In genomic region chr8:103433532-103434105, GRCm38 (mm10) we compare ENCODE assay signal across 26 mouse cellular contexts.
DNase-seq lines count a peak whose midpoint lies in the region; ATAC-seq and TF ChIP-seq lines count a peak whose summit lies in the region.
"Had no signal": no experiment of that assay in that cellular context is flagged by ENCODE, and none has a peak within 500 bp of the region (broad histone marks: within the 10 kb centered on the region; RNA-seq: fewer than 3 reads in every experiment).

No protein-coding gene starts in this region.

- no peak overlapping the region for H3K4me2 ChIP-seq in lung, embryonic 14.5 days
- no peak overlapping the region for H3K4me2 ChIP-seq in embryonic facial prominence, embryonic 15.5 days (replicated peaks)
- H3K4me2 ChIP-seq in lung, postnatal 0 days (replicated peaks; ENCODE audit: low read depth, low read length): no peak overlapping the region
- H3K4me2 ChIP-seq in forebrain, postnatal 0 days (ENCODE audit: low read depth): no peak overlapping the region
- no peak overlapping the region for H3K4me2 ChIP-seq in midbrain, embryonic 13.5 days (replicated peaks)
- H3K4me2 ChIP-seq: heart, embryonic 15.5 days; hindbrain, embryonic 12.5 days; liver, embryonic 11.5 days; midbrain, embryonic 12.5 days had no signal

- H3K27ac ChIP-seq in lung, embryonic 14.5 days (ENCODE audit: low read depth): peak overlapping the region; percentile 75
- H3K27ac ChIP-seq in embryonic facial prominence, embryonic 15.5 days (replicated peaks): peak overlapping the region; percentile 12
- peak overlapping the region; percentile 68 for H3K27ac ChIP-seq in lung, postnatal 0 days (ENCODE audit: low read length)
- no peak overlapping the region for H3K27ac ChIP-seq in forebrain, postnatal 0 days (ENCODE audit: low read depth, low read length)
- H3K27ac ChIP-seq in midbrain, embryonic 13.5 days: no peak overlapping the region
- H3K27ac ChIP-seq: forebrain, embryonic 10.5 days; heart, embryonic 10.5 days; heart, embryonic 15.5 days; hindbrain, embryonic 12.5 days; midbrain, embryonic 12.5 days had no signal

- peak; percentile 64 for TF ChIP-seq EP300 in lung, postnatal 0 days (IDR thresholded peaks at IDR 0.05)

- no peaks in the 10 kb centered on the region for H3K9me3 ChIP-seq in lung, embryonic 14.5 days (ENCODE audit: low read depth, low read length)
- H3K9me3 ChIP-seq in embryonic facial prominence, embryonic 15.5 days (replicated peaks): no peaks in the 10 kb centered on the region
- H3K9me3 ChIP-seq in lung, postnatal 0 days (ENCODE audit: low read length): no peaks in the 10 kb centered on the region
- H3K9me3 ChIP-seq in forebrain, postnatal 0 days (ENCODE audit: low read length): no peaks in the 10 kb centered on the region
- no peaks in the 10 kb centered on the region for H3K9me3 ChIP-seq in midbrain, embryonic 13.5 days
- H3K9me3 ChIP-seq: forebrain, embryonic 10.5 days; heart, embryonic 10.5 days; heart, embryonic 15.5 days; hindbrain, embryonic 12.5 days; midbrain, embryonic 12.5 days had no signal

- peak; percentile 79 for DNase-seq in lung, embryonic 14.5 days
- no peak for DNase-seq in lung, adult 2 months
- DNase-seq in lung, postnatal 0 days (ENCODE audit: low spot score): peak; percentile 78
- DNase-seq in forebrain, postnatal 0 days: no peak
- no peak for DNase-seq in gastrocnemius, postnatal 25 days
- DNase-seq: adrenal gland, postnatal 25 days; cerebellum, adult 11-12 months; cerebellum, adult 9-11 months; embryo, embryonic 11 days; gastrocnemius, postnatal 10 days; heart, postnatal 36 days; kidney, adult 9 months; kidney, postnatal 10 days; layer of hippocampus, postnatal 36 days; thymus, postnatal 4 days had no signal

- 68% methylated on average over 6 of the region's 6 CpGs for WGBS in lung, embryonic 14.5 days
- 75% methylated on average over 6 of the region's 6 CpGs for WGBS in lung, adult 2 months
- 65% methylated on average over 6 of the region's 6 CpGs for WGBS in embryonic facial prominence, embryonic 15.5 days
- 68% methylated on average over 6 of the region's 6 CpGs for WGBS in lung, postnatal 0 days
- 96% methylated on average over 6 of the region's 6 CpGs for WGBS in forebrain, postnatal 0 days
- 95% methylated on average over 6 of the region's 6 CpGs for WGBS in midbrain, embryonic 13.5 days

- H3K4me1 ChIP-seq in lung, embryonic 14.5 days (ENCODE audit: insufficient read depth): no peaks in the 10 kb centered on the region
- no peaks in the 10 kb centered on the region for H3K4me1 ChIP-seq in lung, adult 2 months (ENCODE audit: control insufficient read depth, insufficient read depth, low read length)
- H3K4me1 ChIP-seq in embryonic facial prominence, embryonic 15.5 days: no peaks in the 10 kb centered on the region
- H3K4me1 ChIP-seq in lung, postnatal 0 days (ENCODE audit: insufficient read depth, low read depth, low read length): no peaks in the 10 kb centered on the region
- H3K4me1 ChIP-seq in forebrain, postnatal 0 days (ENCODE audit: insufficient read depth): no peaks in the 10 kb centered on the region
- H3K4me1 ChIP-seq in midbrain, embryonic 13.5 days (replicated peaks): no peaks in the 10 kb centered on the region
- H3K4me1 ChIP-seq: forebrain, embryonic 10.5 days; heart, embryonic 10.5 days; heart, embryonic 15.5 days; hindbrain, embryonic 12.5 days; midbrain, embryonic 12.5 days had no signal

- ATAC-seq in lung, embryonic 14.5 days (ENCODE audit: insufficient read depth): 0 out of 2 replicates have a peak, but pooled peaks have one; percentile 53
- 0 out of 2 replicates have a peak, but pooled peaks have one; percentile 60 for ATAC-seq in embryonic facial prominence, embryonic 15.5 days (ENCODE audit: insufficient number of reproducible peaks, low FRiP score, low TSS enrichment, low read depth)
- ATAC-seq in lung, postnatal 0 days: peak; percentile 69
- ATAC-seq in forebrain, postnatal 0 days: no peak
- ATAC-seq in midbrain, embryonic 13.5 days: no peak
- ATAC-seq: CD4-positive, CD25-positive, alpha-beta regulatory T cell, adult 4 months; forebrain, embryonic 16.5 days; intestine, postnatal 0 days had no signal

- H3K27me3 ChIP-seq in lung, embryonic 14.5 days (ENCODE audit: insufficient read depth, low read length): no peaks in the 10 kb centered on the region
- H3K27me3 ChIP-seq in embryonic facial prominence, embryonic 15.5 days: no peaks in the 10 kb centered on the region
- no peaks in the 10 kb centered on the region for H3K27me3 ChIP-seq in lung, postnatal 0 days (replicated peaks; ENCODE audit: insufficient read depth, low read length)
- no peaks in the 10 kb centered on the region for H3K27me3 ChIP-seq in forebrain, postnatal 0 days (ENCODE audit: insufficient read depth, low read length)
- no peaks in the 10 kb centered on the region for H3K27me3 ChIP-seq in midbrain, embryonic 13.5 days
- H3K27me3 ChIP-seq: heart, embryonic 15.5 days; hindbrain, embryonic 12.5 days; midbrain, embryonic 12.5 days had no signal

- no peak overlapping the region for H3K4me3 ChIP-seq in lung, embryonic 14.5 days (ENCODE audit: low read depth, low read length)
- H3K4me3 ChIP-seq in lung, adult 2 months (replicated peaks; ENCODE audit: extremely low read depth, low read depth, low read length): no peak overlapping the region
- no peak overlapping the region for H3K4me3 ChIP-seq in embryonic facial prominence, embryonic 15.5 days (replicated peaks)
- H3K4me3 ChIP-seq in lung, postnatal 0 days (ENCODE audit: low read depth, low read length): no peak overlapping the region
- H3K4me3 ChIP-seq in forebrain, postnatal 0 days (ENCODE audit: low read depth, low read length): no peak overlapping the region
- H3K4me3 ChIP-seq in midbrain, embryonic 13.5 days (replicated peaks): no peak overlapping the region
- H3K4me3 ChIP-seq: forebrain, embryonic 10.5 days; heart, embryonic 10.5 days; heart, embryonic 15.5 days; hindbrain, embryonic 12.5 days; midbrain, embryonic 12.5 days had no signal

- no peaks in the 10 kb centered on the region for H3K36me3 ChIP-seq in lung, embryonic 14.5 days (ENCODE audit: insufficient read depth)
- H3K36me3 ChIP-seq in embryonic facial prominence, embryonic 15.5 days: no peaks in the 10 kb centered on the region
- H3K36me3 ChIP-seq in lung, postnatal 0 days (ENCODE audit: insufficient read depth, low read length): no peaks in the 10 kb centered on the region
- H3K36me3 ChIP-seq in forebrain, postnatal 0 days (ENCODE audit: insufficient read depth): no peaks in the 10 kb centered on the region
- no peaks in the 10 kb centered on the region for H3K36me3 ChIP-seq in midbrain, embryonic 13.5 days
- H3K36me3 ChIP-seq: forebrain, embryonic 10.5 days; heart, embryonic 10.5 days; heart, embryonic 15.5 days; hindbrain, embryonic 12.5 days; midbrain, embryonic 12.5 days had no signal

- no peak overlapping the region for H3K9ac ChIP-seq in lung, embryonic 14.5 days
- no peak overlapping the region for H3K9ac ChIP-seq in embryonic facial prominence, embryonic 15.5 days
- H3K9ac ChIP-seq in lung, postnatal 0 days (replicated peaks; ENCODE audit: low read depth): no peak overlapping the region
- H3K9ac ChIP-seq in forebrain, postnatal 0 days: no peak overlapping the region
- no peak overlapping the region for H3K9ac ChIP-seq in midbrain, embryonic 13.5 days (replicated peaks)
- H3K9ac ChIP-seq: heart, embryonic 15.5 days; hindbrain, embryonic 12.5 days; midbrain, embryonic 12.5 days had no signal

- no peak for TF ChIP-seq CTCF in lung, embryonic 14.5 days (IDR thresholded peaks at IDR 0.05; ENCODE audit: low read depth)
- no peak for TF ChIP-seq CTCF in lung, adult 2 months (IDR thresholded peaks at IDR 0.05; ENCODE audit: insufficient read depth, low read length)
- TF ChIP-seq CTCF in lung, postnatal 0 days (IDR thresholded peaks at IDR 0.05): no peak
- TF ChIP-seq CTCF in forebrain, postnatal 0 days (IDR thresholded peaks at IDR 0.05; ENCODE audit: low read depth): no peak

- TF ChIP-seq POLR2A in lung, adult 2 months (IDR thresholded peaks at IDR 0.05; ENCODE audit: borderline replicate concordance, extremely low read depth, low read depth, low read length): no peak

Comparison
In these comparisons a context has a peak if more than half of its experiments do, and no peak if none do; other contexts are left out.
1. DNase-seq: peak in lung, embryonic 14.5 days (single experiment) and lung, postnatal 0 days (single experiment); none in lung, adult 2 months (single experiment), forebrain, postnatal 0 days (single experiment) and gastrocnemius, postnatal 25 days (single experiment).
2. ATAC-seq: peak in lung, embryonic 14.5 days (single experiment), embryonic facial prominence, embryonic 15.5 days (single experiment) and lung, postnatal 0 days (single experiment); none in forebrain, postnatal 0 days (single experiment) and midbrain, embryonic 13.5 days (single experiment).
3. H3K27ac ChIP-seq: peak in lung, embryonic 14.5 days (single experiment), embryonic facial prominence, embryonic 15.5 days (single experiment) and lung, postnatal 0 days (single experiment); none in forebrain, postnatal 0 days (single experiment) and midbrain, embryonic 13.5 days (single experiment).